Mouse (Mus musculus) liver, embryonic 16.5 days (tissue): ENCODE measurements around the gene Rbm39. TPM values are rescaled to one million over a fixed set of nuclear protein-coding genes. Genes with fewer than 3 reads are reported as not detected.

Experiments
- ATAC-seq: fragments of 200-750 bp; cut with Nextera tagmentation; 2 replicates; pipeline ENCODE4 v1.8.0; 2017; ENCODE audit warnings: low read depth, mild to moderate bottlenecking, moderate number of reproducible peaks, moderate library complexity
- H3K27ac ChIP-seq: fragments of 300-500 bp; sonication (generic); 2 replicates; pipeline ENCODE4 v1.5.1; 2014; ENCODE audit warnings: mild to moderate bottlenecking, low read length
- H3K27me3 ChIP-seq: fragments of 300-500 bp; sonication (generic); 2 replicates; pipeline ENCODE4 v1.6.1; 2014; ENCODE audit warnings: low read depth, low read length, mixed read lengths; ENCODE audit not compliant: control insufficient read depth, insufficient read depth
- H3K36me3 ChIP-seq: fragments of 300-500 bp; sonication (generic); 2 replicates; pipeline ENCODE4 v1.6.1; 2014; ENCODE audit warnings: mild to moderate bottlenecking; ENCODE audit not compliant: control insufficient read depth, insufficient read depth
- H3K4me1 ChIP-seq: fragments of 300-500 bp; sonication (generic); 2 replicates; pipeline ENCODE4 v1.6.1; 2014; ENCODE audit warnings: low read depth, low read length, mixed read lengths; ENCODE audit not compliant: control insufficient read depth
- H3K4me2 ChIP-seq: fragments of 300-500 bp; sonication (generic); 2 replicates; pipeline ENCODE4 v1.6.1; 2014; ENCODE audit warnings: low read depth, low read length, mixed read lengths
- H3K4me3 ChIP-seq: fragments of 300-500 bp; sonication (generic); 2 replicates; pipeline ENCODE4 v1.5.1; 2014; ENCODE audit warnings: low read depth, mild to moderate bottlenecking, low read length
- H3K9ac ChIP-seq: fragments of 300-500 bp; sonication (generic); 2 replicates; pipeline ENCODE4 v1.6.1; 2014; ENCODE audit warnings: low read depth, low read length
- H3K9me3 ChIP-seq: fragments of 300-500 bp; sonication (generic); replicated peaks from 2 replicates; pipeline ENCODE4 v1.6.1; 2016; ENCODE audit warnings: low read length; ENCODE audit not compliant: control insufficient read depth
- WGBS: fragments of 180-500 bp; shearing (Covaris S2); extraction: QIAGEN DNeasy Blood & Tissue Kit; methylation state at CpG from one replicate; pipeline ENCODE4 v1.1.7; 2014; ENCODE audit not compliant: insufficient replicate concordance; 5-methylcytosine and 5-hydroxymethylcytosine counted together
- polyA plus RNA-seq: library from polyadenylated mRNA; unstranded; fragments of >200 nt; fragmentation: Nextera tagmentation; extraction: Ambion mirVana; gene quantifications from 2 replicates; pipeline ENCODE4 v1.2.1, GENCODE M21; 2015

Rbm39 gene
- polyA plus RNA-seq, 1 experiment from 2014 or later = 229 TPM

DNA sequence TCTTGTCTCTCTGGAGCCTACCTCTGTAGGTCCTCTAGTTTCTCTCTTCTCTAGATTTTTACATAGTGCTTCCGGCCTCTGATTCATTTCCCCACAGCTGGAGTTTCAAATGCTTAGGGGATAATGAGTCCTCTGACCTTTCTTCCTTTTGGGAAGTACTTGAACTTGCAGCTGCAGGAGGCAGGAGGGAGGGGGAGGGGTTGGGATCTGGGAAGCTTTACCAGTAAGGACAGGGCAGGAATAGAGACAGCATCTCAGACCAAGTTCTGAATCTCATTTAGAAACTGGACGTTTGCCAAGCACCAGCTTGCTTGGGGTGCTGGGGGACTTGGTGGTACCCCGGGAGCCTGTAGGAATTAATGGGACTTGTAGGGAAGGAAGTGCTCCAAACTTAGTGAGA lies 19.9 kb upstream of the Rbm39 start:
- 63% methylated on average over 3 of the region's 3 CpGs for WGBS
- H3K4me2 ChIP-seq = no peak overlapping the region
- ATAC-seq = no peak
- no peaks in the 10 kb centered on the region for H3K27me3 ChIP-seq
- no peak overlapping the region for H3K27ac ChIP-seq
- no peaks in the 10 kb centered on the region; the same call in 1 of the 2 replicates for H3K36me3 ChIP-seq
- no peaks in the 10 kb centered on the region for H3K9me3 ChIP-seq
- peaks cover 28% of the 10 kb centered on the region for H3K4me1 ChIP-seq
- H3K9ac ChIP-seq = no peak overlapping the region
- H3K4me3 ChIP-seq = no peak overlapping the region

DNA sequence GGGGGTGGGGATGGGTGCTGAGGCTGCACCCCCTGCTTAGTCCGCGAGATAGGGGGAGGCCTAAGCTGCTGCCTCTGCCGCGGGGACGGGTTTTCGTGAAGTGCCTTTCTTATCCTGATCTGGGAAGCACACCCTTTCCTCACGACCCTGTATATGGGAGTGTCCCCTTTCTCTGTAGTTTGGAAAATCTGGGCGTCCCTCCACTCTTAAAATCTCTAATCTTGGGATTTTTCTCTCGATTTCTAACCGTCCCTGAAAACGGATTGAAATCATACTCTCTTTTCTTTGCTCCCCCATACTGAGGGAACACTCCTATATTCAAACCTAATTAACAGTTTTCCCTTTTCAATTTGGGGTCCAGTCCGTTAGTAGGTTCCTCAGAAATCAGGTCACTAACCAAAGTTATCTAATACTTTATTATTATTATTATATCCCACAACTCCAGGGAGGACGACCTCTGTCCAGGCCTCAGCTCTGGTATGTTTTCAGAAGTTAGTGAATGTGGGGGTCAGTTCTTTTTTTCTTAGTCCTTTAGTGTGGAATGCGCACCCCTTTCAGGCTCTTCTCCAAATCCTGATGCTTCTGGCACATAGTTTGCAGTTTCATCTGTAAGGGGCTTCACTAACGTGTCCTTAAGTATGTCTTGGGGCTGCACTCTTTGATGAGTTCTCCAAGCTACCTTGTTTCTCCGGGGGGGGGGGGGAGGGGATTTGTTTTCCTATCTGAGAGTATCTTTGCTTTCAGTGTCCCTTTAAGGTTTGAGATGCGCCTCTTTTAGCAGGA lies 17.3 kb upstream of the Rbm39 start:
- no peaks in the 10 kb centered on the region for H3K27me3 ChIP-seq
- H3K9me3 ChIP-seq = no peaks in the 10 kb centered on the region
- H3K36me3 ChIP-seq = no peaks in the 10 kb centered on the region; the same call in 1 of the 2 replicates
- H3K9ac ChIP-seq = peak overlapping the region; percentile 84
- no peak for ATAC-seq
- peak overlapping the region; percentile 92 for H3K4me2 ChIP-seq
- H3K4me3 ChIP-seq = peak overlapping the region; percentile 79
- WGBS = 5% methylated on average over 17 of the region's 17 CpGs
- H3K27ac ChIP-seq = peak overlapping the region; percentile 94
- H3K4me1 ChIP-seq = peaks cover 26% of the 10 kb centered on the region

- peak; percentile 98 for ATAC-seq
- Histone ChIP-seq H3K9ac (peak within 1 kb of the TSS; percentile 84), H3K4me2 (peak within 1 kb of the TSS; percentile 92), H3K4me3 (peak within 1 kb of the TSS; percentile 79), H3K4me1 (peaks cover 26% of the 10 kb centered on the region), H3K36me3 (no peaks in the 10 kb centered on the region; the same call in 1 of the 2 replicates), H3K27ac (peak within 1 kb of the TSS; percentile 94), H3K9me3 (no peaks in the 10 kb centered on the region), H3K27me3 (no peaks in the 10 kb centered on the region)
- under 1% methylated on average over 60 of the region's 88 CpGs for WGBS
Measured at GRCm38 (mm10) chr2:156196302-156197128, 16.5 kb upstream of the Rbm39 start, which contains the start of gene Phf20. Gene Phf20 (plus strand): TSS chr2:156196466.

DNA sequence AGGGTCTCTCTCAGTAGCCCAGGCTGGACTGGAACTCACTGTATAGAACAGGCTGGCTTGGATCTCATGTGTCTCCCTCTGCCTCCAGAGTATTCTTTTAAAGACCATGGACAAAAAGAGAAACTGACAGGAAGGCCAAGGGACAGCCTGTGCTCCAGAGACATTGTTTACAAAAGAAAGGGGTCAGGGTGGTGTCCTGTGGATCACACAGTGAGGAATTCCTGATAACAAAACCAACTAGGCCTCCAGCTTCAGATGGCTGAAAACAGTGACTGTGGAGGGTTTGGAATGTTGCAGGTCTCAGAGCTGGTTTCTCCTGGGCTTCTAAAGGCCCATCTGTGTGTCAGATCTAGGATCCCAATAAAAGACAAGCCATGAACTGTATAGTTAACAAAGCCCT lies 14.5 kb upstream of the Rbm39 start:
- Histone ChIP-seq H3K4me1 (peaks cover 26% of the 10 kb centered on the region), H3K4me2 (no peak overlapping the region), H3K36me3 (no peaks in the 10 kb centered on the region), H3K27ac (peak overlapping the region; percentile 63), H3K9me3 (no peaks in the 10 kb centered on the region), H3K27me3 (no peaks in the 10 kb centered on the region), H3K4me3 (no peak overlapping the region), H3K9ac (no peak overlapping the region)
- ATAC-seq = no peak

GRCm38 (mm10) chr2:156193066-156193862 lies 13.2 kb upstream of the Rbm39 start:
- Histone ChIP-seq H3K9ac (no peak overlapping the region), H3K36me3 (no peaks in the 10 kb centered on the region), H3K4me3 (no peak overlapping the region), H3K9me3 (no peaks in the 10 kb centered on the region), H3K4me1 (peaks cover 21% of the 10 kb centered on the region), H3K4me2 (no peak overlapping the region), H3K27me3 (no peaks in the 10 kb centered on the region), H3K27ac (no peak overlapping the region)
- 62% methylated on average over 3 of the region's 3 CpGs for WGBS
- no peak for ATAC-seq

DNA sequence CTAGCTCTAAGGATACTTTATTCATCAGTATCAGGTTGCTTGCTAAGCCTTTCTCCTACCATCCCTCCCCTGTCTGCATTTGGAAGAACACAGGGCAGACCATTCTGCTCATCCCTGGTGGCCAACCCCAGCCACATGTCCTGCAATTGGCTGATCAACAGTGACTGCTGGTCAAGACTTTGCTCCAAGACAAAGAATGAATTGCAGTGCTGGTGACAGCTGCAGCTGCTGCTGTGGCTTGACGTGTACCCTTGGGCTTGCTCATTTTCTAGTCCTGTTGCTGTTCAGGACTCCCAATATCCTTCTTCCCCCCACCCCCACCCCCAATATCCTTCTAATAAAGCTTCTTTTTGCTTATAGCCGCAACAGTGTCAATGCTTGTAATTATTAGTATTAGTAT lies 12.0 kb upstream of the Rbm39 start:
- H3K36me3 ChIP-seq = no peaks in the 10 kb centered on the region
- WGBS = 75% methylated on average over 2 of the region's 2 CpGs

GRCm38 (mm10) chr2:156191540-156191939 lies 11.5 kb upstream of the Rbm39 start:
- no peaks in the 10 kb centered on the region for H3K36me3 ChIP-seq
- H3K9me3 ChIP-seq = no peaks in the 10 kb centered on the region
- H3K27me3 ChIP-seq = no peaks in the 10 kb centered on the region
- no peak overlapping the region for H3K4me3 ChIP-seq
- no peak for ATAC-seq
- H3K4me2 ChIP-seq = no peak overlapping the region
- WGBS = 73% methylated on average over 2 of the region's 2 CpGs
- peaks cover 12% of the 10 kb centered on the region for H3K4me1 ChIP-seq
- no peak overlapping the region for H3K9ac ChIP-seq
- H3K27ac ChIP-seq = no peak overlapping the region

More for the DNA sequence above, 12.0 kb upstream of the Rbm39 start:
- no peak overlapping the region for H3K9ac ChIP-seq
- H3K27ac ChIP-seq = no peak overlapping the region
- H3K4me1 ChIP-seq = peaks cover 12% of the 10 kb centered on the region
- no peak overlapping the region for H3K4me2 ChIP-seq
- H3K4me3 ChIP-seq = no peak overlapping the region
- no peaks in the 10 kb centered on the region for H3K27me3 ChIP-seq
- no peak for ATAC-seq
- H3K9me3 ChIP-seq = no peaks in the 10 kb centered on the region

DNA sequence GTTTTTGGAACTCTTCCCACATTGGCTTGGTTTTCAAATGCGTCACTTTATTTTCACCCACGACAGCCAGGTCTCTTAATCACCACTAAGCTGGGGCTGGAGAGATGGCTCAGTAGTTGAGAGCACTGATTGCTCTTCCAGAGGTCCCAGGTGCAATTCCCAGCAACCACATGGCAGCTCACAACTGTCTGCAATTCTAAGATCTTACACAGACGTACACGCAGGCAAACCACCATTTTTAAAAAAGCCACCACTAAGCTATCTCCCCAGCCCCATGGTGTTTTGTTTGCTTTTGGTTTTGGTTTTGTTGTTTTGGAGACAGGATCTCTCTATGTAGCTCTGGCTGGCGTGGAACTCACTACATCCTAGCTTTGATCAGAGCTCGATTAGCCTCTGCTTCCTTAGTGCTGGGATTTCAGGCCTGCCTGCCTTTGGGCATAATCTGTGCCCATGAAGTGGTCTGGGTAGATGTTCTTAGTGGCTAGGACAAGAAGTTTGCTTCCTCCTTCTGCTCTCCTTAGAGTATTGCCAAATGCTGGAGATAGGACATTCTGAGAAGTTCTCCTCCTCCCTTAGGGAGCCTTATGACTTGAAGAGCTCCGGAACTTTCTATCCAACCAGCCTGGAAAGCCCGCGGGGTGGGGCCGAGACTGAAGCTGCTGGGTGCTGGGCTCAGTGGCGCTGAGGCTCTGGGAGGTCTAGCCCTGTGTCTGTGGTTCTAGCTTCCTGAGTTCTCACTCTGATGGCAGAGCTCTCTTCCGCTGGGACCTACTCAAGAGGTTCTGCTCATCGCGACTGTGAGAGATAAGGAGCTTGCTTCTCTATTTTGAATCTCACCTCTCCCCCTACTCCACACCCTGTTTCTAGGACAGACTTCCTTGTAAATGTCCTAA lies 10.2 kb upstream of the Rbm39 start:
- H3K27me3 ChIP-seq = no peaks in the 10 kb centered on the region
- peak overlapping the region; percentile 38; the same call in 1 of the 2 replicates for H3K27ac ChIP-seq
- no peaks in the 10 kb centered on the region for H3K36me3 ChIP-seq
- H3K9me3 ChIP-seq = no peaks in the 10 kb centered on the region
- ATAC-seq = peak; percentile 48; the same call in 1 of the 2 replicates
- H3K4me3 ChIP-seq = no peak overlapping the region
- H3K4me2 ChIP-seq = peak overlapping the region; percentile 19; the same call in 1 of the 2 replicates
- H3K9ac ChIP-seq = no peak overlapping the region
- WGBS = 26% methylated on average over 14 of the region's 14 CpGs
- peaks cover 5% of the 10 kb centered on the region for H3K4me1 ChIP-seq
